Mouse (Mus musculus) kidney, postnatal 10 days (tissue): ENCODE results near the gene Gm20521.
A peak's percentile ranks its signal among the peaks of the same experiment; 100 is the strongest.

Experiments
- DNase-seq: peaks from one replicate; pipeline ENCODE4 v3.0.0; 2021; ENCODE audit warnings: mixed read lengths

The Gm20521 gene

GRCm38 (mm10) chr14:54893651-54894181 is 10.5 kb downstream of the Gm20521 start:
- DNase-seq, result peak; percentile 96

GRCm38 (mm10) chr14:54894296-54895151 is 11.3 kb downstream of the Gm20521 start:
- peak; percentile 79 for DNase-seq

- peak; percentile 28 for DNase-seq
Observed at GRCm38 (mm10) chr14:54897445-54897844, 14.2 kb downstream of the Gm20521 start.

GRCm38 (mm10) chr14:54900383-54900782 is 17.1 kb downstream of the Gm20521 start:
- DNase-seq, result peak; percentile 83

- no peak for DNase-seq
Observed at GRCm38 (mm10) chr14:54903641-54904040, 20.4 kb downstream of the Gm20521 start.

GRCm38 (mm10) chr14:54908682-54909081 is 25.4 kb downstream of the Gm20521 start:
- DNase-seq, result no peak

GRCm38 (mm10) chr14:54912109-54912850 is 29.0 kb downstream of the Gm20521 start:
- peak; percentile 59 for DNase-seq

- peak; percentile 87 for DNase-seq
Observed at GRCm38 (mm10) chr14:54912886-54913285, 29.6 kb downstream of the Gm20521 start, which contains the start of gene Slc22a17. Gene Slc22a17 (minus strand): TSS chr14:54913132.

- no peak for DNase-seq
Observed at GRCm38 (mm10) chr14:54913343-54913742, 30.1 kb downstream of the Gm20521 start.

- peak; percentile 63 for DNase-seq
Observed at GRCm38 (mm10) chr14:54920076-54920685, 36.9 kb downstream of the Gm20521 start.

- peak; percentile 52 for DNase-seq
Observed at GRCm38 (mm10) chr14:54924641-54925348, 41.6 kb downstream of the Gm20521 start.

- peak; percentile 80 for DNase-seq
Observed at GRCm38 (mm10) chr14:54925349-54926342, 42.4 kb downstream of the Gm20521 start, which contains the start of gene Efs. Gene Efs (minus strand): TSS chr14:54926126.

GRCm38 (mm10) chr14:54926401-54927158 is 43.3 kb downstream of the Gm20521 start:
- peak; percentile 78 for DNase-seq

- DNase-seq, result no peak
Observed at GRCm38 (mm10) chr14:54927296-54927695, 44.1 kb downstream of the Gm20521 start.

GRCm38 (mm10) chr14:54929801-54930200 is 46.6 kb downstream of the Gm20521 start:
- no peak for DNase-seq

- DNase-seq, result peak; percentile 41
Observed at GRCm38 (mm10) chr14:54930431-54930830, 47.2 kb downstream of the Gm20521 start.

GRCm38 (mm10) chr14:54932645-54933150 is 49.5 kb downstream of the Gm20521 start, which contains the start of gene Il25:
Gene Il25 (plus strand): TSS chr14:54932695.
- no peak for DNase-seq

- peak; percentile 42 for DNase-seq
Observed at GRCm38 (mm10) chr14:54935904-54936830, 52.9 kb downstream of the Gm20521 start, which contains the start of gene Cmtm5. Gene Cmtm5 (plus strand): TSS chr14:54936261.

- no peak for DNase-seq
Observed at GRCm38 (mm10) chr14:54936831-54937160, 53.6 kb downstream of the Gm20521 start.
